Mouse (Mus musculus): Measurements from ENCODE around the gene Pitpnb.

DNA sequence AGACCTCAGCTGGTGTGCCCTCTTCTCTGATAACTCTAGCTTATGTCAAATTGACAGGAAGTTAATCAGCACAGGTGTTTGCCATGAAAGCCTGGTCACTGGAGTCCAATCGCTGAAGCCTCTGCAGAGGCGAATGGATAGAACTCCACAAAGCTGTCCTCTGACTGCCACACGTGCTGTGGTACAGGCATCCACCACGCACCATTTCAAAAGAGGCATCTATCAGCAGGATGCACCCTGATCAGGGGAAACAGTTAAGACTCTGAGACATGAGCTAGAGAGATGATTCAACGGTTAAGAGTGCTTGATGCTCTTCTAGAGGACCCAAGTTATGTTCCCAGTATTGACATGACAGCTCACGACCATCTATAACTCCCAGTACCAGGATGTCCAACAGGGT is 15.5 kb upstream of the Pitpnb start:
- TF ChIP-seq CTCF (conservative IDR thresholded peaks at IDR 0.05 in 1 of 2, IDR thresholded peaks at IDR 0.05 in 1 of 2; ENCODE audit: low read depth in 2 of 2, low read length in 2 of 2): no peak
- no peak for TF ChIP-seq POLR2A (IDR thresholded peaks at IDR 0.05; ENCODE audit: low read depth, low read length)
- TF ChIP-seq ZC3H11A (IDR thresholded peaks at IDR 0.05; ENCODE audit: low read depth, low read length): no peak
- TF ChIP-seq NELFE (IDR thresholded peaks at IDR 0.05; ENCODE audit: low read depth, low read length): no peak
- no peak for TF ChIP-seq CHD2 (IDR thresholded peaks at IDR 0.05; ENCODE audit: low read length)
- TF ChIP-seq EP300 (IDR thresholded peaks at IDR 0.05; ENCODE audit: low read length): no peak
- no peak for TF ChIP-seq TBP (conservative IDR thresholded peaks at IDR 0.05; ENCODE audit: low read depth, low read length)
- no peak for TF ChIP-seq UBTF (IDR thresholded peaks at IDR 0.05; ENCODE audit: low read depth, low read length)
- TF ChIP-seq ZMIZ1 (IDR thresholded peaks at IDR 0.05; ENCODE audit: low read depth, low read length): no peak
- TF ChIP-seq USF1 (IDR thresholded peaks at IDR 0.05; ENCODE audit: low read depth, low read length): no peak
- TF ChIP-seq HCFC1 (IDR thresholded peaks at IDR 0.05; ENCODE audit: low read depth, low read length): no peak
